Mouse (Mus musculus) lung, embryonic 14.5 days (tissue): ENCODE data around the gene Chn1. TPM values are rescaled to one million over a fixed set of nuclear protein-coding genes. Genes with fewer than 3 reads are reported as not detected.
"Not testable (repeated sequence)": the region's sequence is repeated elsewhere in the genome, so short reads cannot be mapped to it uniquely, and the experiment has no call there.

Experiments used
- ATAC-seq: fragments of 200-750 bp; cut with Nextera tagmentation; 2 replicates; pipeline ENCODE4 v1.8.0; 2017; ENCODE audit warnings: mild to moderate bottlenecking, moderate TSS enrichment, moderate library complexity; ENCODE audit not compliant: insufficient read depth
- DNase-seq: peaks from one replicate; pipeline ENCODE4 v3.0.0-alpha.2; 2015
- H3K27ac ChIP-seq: fragments of 300-500 bp; sonication (generic); 2 replicates; pipeline ENCODE4 v1.5.1; 2014; ENCODE audit warnings: low read depth, mild to moderate bottlenecking, moderate library complexity
- H3K27me3 ChIP-seq: fragments of 300-500 bp; sonication (generic); 2 replicates; pipeline ENCODE4 v1.6.1; 2014; ENCODE audit warnings: low read length, control low read depth; ENCODE audit not compliant: insufficient read depth
- H3K36me3 ChIP-seq: fragments of 300-500 bp; sonication (generic); 2 replicates; pipeline ENCODE4 v1.6.1; 2014; ENCODE audit warnings: control low read depth; ENCODE audit not compliant: insufficient read depth
- H3K4me1 ChIP-seq: fragments of 300-500 bp; sonication (generic); 2 replicates; pipeline ENCODE4 v1.6.1; 2014; ENCODE audit warnings: antibody characterized with exemption, control low read depth; ENCODE audit not compliant: insufficient read depth
- H3K4me2 ChIP-seq: fragments of 300-500 bp; sonication (generic); 2 replicates; pipeline ENCODE4 v1.6.1; 2014; ENCODE audit warnings: mild to moderate bottlenecking
- H3K4me3 ChIP-seq: fragments of 300-500 bp; sonication (generic); 2 replicates; pipeline ENCODE4 v1.5.1; 2014; ENCODE audit warnings: low read depth, low read length
- H3K9ac ChIP-seq: fragments of 300-500 bp; sonication (generic); 2 replicates; pipeline ENCODE4 v1.6.1; 2014
- H3K9me3 ChIP-seq: fragments of 300-500 bp; sonication (generic); 2 replicates; pipeline ENCODE4 v1.6.1; 2016; ENCODE audit warnings: low read depth, low read length, control low read depth
- CTCF ChIP-seq: IDR thresholded peaks from 2 replicates; pipeline ENCODE4 v1.5.1; 2016; ENCODE audit warnings: antibody characterized with exemption, low read depth
- WGBS: fragments of 180-500 bp; shearing (Covaris S2); extraction: QIAGEN DNeasy Blood & Tissue Kit; methylation state at CpG from one replicate; pipeline ENCODE4 v1.1.7; 2014; 5-methylcytosine and 5-hydroxymethylcytosine counted together
- polyA plus RNA-seq: library from polyadenylated mRNA; unstranded; fragments of >200 nt; fragmentation: Nextera tagmentation; extraction: Ambion mirVana; gene quantifications from 2 replicates; pipeline ENCODE4 v1.2.1, GENCODE M21; 2014

Chn1 gene
- polyA plus RNA-seq, result 56.4 and 57.6 TPM in 2 replicates

DNA sequence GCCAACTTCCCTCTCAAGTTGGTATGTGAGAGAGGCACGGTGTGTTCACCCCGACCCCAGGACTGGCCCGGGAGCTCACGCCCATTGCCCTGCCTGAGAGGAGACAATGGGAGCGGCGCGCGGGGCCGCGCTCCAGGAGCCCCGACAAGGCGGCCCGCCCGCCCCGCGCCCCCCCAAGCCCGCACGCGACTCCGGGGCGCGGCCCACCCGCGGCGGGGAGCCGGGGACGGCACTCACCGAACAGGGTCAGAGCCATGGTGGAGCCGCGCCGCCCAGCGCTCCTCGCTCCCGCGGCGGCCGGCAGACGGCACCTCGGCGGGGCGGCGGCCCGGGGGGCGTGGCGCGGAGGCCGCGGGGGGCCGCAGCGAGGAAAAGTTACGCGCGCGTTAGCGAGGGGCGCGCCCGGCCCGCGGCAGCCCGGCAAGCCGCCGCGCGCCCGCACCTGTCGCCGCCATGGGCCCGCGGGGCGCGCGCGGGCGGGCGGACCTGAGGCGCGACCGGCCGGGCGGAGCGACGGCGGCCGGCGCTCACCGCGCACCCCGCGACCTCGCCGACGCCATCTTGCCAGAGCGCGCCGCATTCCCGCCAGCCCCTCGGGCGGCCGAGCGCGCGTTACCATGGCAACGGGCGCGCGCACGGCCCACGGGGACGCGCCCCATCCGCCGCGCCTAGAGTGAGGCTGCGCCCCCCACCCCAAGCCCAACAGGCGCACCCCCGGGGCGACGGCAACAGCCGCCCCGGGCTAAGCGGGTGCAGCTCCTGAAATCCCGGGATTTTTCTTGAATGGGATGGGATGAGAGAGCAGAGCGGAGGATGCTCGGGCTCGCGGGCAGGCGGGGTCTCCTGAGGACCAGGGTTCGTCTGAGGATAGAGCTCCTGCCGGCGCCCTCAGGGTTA lies at the start of gene Chn1:
Gene Chn1, minus strand, starts transcription at position 561 of the 897 bp plus-strand sequence.
- whole genome bisulfite sequencing, result under 1% methylated on average over 128 of the region's 131 CpGs
- DNase-seq, result peak; percentile 89
- H3K9me3 ChIP-seq, result no peaks in the 10 kb centered on the region
- no peaks in the 10 kb centered on the region for H3K36me3 ChIP-seq
- peak; percentile 90 for ATAC-seq
- peak within 1 kb of the TSS; percentile 71 for H3K9ac ChIP-seq
- H3K27ac ChIP-seq, result peak within 1 kb of the TSS; percentile 24; the same call in 1 of the 2 replicates
- no peaks in the 10 kb centered on the region for H3K4me1 ChIP-seq
- H3K4me3 ChIP-seq, result peak within 1 kb of the TSS; percentile 76
- H3K4me2 ChIP-seq, result peak within 1 kb of the TSS; percentile 77
- no peak for TF ChIP-seq CTCF
- peaks cover 20% of the 10 kb centered on the region for H3K27me3 ChIP-seq

DNA sequence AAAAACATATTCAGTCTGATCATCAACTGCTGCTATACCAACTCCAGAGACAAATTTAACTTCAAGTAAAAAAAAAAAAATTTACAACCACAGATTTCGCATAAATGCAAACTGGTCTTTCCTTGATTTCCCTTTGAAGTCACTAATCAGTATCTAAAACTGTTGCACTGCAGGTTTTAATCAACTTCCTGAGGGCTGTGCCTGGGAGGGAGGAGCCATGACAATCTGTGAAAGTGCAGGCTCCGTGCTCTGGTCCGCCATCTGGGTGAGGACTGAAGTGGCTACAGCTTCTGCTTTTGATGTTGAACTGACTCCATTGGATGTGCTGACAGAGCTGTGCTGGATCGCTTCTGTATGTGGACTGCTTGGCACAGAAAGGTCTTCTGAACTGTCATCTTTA lies 43.6 kb upstream of the Chn1 start:
- no peak for TF ChIP-seq CTCF
- 67% methylated on average over 4 of the region's 4 CpGs for WGBS
- Histone ChIP-seq H3K27me3 (no peaks in the 10 kb centered on the region), H3K27ac (no peak overlapping the region), H3K4me1 (no peaks in the 10 kb centered on the region), H3K36me3 (peaks cover 43% of the 10 kb centered on the region), H3K9ac (no peak overlapping the region), H3K9me3 (no peaks in the 10 kb centered on the region), H3K4me3 (no peak overlapping the region), H3K4me2 (no peak overlapping the region)
- ATAC-seq (no peak), DNase-seq (no peak)

DNA sequence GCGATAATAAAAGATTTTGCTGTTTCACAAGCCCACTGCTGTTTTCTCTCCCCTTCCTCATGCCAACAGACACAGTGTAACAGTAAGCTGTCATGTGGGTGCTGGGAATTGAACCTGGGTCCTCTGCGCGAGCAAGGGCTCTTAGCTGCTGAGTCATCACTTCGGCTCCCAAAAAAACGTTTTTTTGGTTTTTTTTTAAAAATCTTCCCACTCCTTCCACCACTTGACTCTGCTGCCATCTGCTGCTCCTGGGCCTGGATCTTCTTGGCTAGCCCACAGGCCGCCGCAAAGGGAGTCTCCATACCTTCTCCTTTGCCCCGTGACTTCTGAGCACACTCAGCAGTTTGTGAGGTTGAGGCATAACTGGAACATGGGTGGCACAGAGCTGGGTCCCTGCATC lies 32.5 kb upstream of the Chn1 start:
- WGBS, result 83% methylated on average over 8 of the region's 8 CpGs
- no peak overlapping the region for H3K27ac ChIP-seq
- no peak overlapping the region for H3K4me2 ChIP-seq
- no peaks in the 10 kb centered on the region for H3K36me3 ChIP-seq
- DNase-seq (no peak), ATAC-seq (no peak)
- no peak overlapping the region for H3K4me3 ChIP-seq
- no peak for TF ChIP-seq CTCF
- H3K4me1 ChIP-seq, result no peaks in the 10 kb centered on the region
- no peak overlapping the region for H3K9ac ChIP-seq
- no peaks in the 10 kb centered on the region for H3K27me3 ChIP-seq
- no peaks in the 10 kb centered on the region for H3K9me3 ChIP-seq

DNA sequence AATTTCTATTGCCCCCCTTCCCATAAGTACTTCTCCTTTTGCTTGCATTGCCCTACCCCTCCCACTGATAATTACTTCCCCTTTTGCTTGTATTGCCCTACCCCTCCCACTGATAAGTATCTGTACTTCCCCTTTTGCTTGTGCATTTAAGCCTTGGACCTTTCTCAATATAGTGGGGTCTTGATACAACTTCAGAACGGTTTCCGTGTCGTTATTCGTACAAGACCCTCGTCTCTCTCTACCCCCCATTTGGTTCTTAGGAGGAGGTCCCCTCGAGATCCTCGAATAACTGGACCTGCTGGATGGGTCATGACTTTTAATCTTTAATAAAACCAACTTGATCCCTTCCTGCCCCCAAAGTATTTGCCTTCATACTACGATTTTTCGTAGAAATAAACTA lies 25.0 kb upstream of the Chn1 start:
- H3K4me3 ChIP-seq, H3K4me2 ChIP-seq, H3K27ac ChIP-seq, ATAC-seq, H3K9ac ChIP-seq, H3K27me3 ChIP-seq, H3K36me3 ChIP-seq, H3K4me1 ChIP-seq, H3K9me3 ChIP-seq, DNase-seq: not testable (repeated sequence)
- WGBS, result 90% methylated on average over 9 of the region's 9 CpGs

DNA sequence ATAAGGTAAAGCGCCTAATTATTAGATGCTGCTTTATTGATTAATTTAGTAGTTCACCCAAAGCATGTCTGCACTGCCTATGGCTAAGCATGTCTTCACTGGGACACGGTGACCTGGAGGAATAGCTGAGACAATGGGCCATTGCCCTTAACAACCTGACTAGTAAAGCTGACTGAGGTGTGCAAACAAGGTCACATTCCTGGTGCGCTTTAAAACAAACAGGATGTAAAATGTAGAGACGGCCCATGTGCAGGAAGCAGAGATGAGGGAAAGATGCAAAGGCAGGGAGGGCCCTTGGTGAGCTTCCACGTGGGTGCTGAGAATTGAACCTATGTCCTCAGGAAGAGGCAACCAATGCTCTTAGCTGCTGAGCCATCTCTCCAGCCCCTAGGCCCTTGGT lies 23.6 kb upstream of the Chn1 start:
- H3K9me3 ChIP-seq, result no peaks in the 10 kb centered on the region
- ATAC-seq, result no peak
- TF ChIP-seq CTCF, result no peak

DNA sequence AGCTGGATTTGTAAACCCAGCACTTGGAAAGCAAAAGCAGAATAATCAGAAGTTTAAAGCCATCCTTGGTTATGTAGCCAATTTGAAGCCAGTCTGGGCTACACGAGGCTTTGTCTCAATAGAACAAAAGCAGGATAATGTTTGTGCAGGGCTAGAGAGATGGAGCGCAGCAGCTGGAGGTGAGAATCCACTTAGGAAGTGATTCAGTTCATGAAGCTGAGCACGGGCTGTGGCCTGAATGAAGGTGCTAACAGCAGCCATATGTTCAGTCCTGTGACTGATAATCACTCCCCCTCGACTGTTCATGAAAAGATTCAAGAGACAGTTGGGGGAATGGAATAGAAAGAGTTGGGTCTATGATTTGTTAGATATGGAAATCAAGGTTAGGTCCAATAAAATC lies 23.0 kb upstream of the Chn1 start:
- ATAC-seq, result no peak

More for the DNA sequence above, 23.6 kb upstream of the Chn1 start:
- Histone ChIP-seq H3K4me2 (no peak overlapping the region), H3K9ac (no peak overlapping the region), H3K27me3 (no peaks in the 10 kb centered on the region), H3K4me3 (no peak overlapping the region), H3K4me1 (no peaks in the 10 kb centered on the region), H3K27ac (no peak overlapping the region), H3K36me3 (no peaks in the 10 kb centered on the region)
- no peak for DNase-seq
- 52% methylated on average over 5 of the region's 5 CpGs for WGBS

DNA sequence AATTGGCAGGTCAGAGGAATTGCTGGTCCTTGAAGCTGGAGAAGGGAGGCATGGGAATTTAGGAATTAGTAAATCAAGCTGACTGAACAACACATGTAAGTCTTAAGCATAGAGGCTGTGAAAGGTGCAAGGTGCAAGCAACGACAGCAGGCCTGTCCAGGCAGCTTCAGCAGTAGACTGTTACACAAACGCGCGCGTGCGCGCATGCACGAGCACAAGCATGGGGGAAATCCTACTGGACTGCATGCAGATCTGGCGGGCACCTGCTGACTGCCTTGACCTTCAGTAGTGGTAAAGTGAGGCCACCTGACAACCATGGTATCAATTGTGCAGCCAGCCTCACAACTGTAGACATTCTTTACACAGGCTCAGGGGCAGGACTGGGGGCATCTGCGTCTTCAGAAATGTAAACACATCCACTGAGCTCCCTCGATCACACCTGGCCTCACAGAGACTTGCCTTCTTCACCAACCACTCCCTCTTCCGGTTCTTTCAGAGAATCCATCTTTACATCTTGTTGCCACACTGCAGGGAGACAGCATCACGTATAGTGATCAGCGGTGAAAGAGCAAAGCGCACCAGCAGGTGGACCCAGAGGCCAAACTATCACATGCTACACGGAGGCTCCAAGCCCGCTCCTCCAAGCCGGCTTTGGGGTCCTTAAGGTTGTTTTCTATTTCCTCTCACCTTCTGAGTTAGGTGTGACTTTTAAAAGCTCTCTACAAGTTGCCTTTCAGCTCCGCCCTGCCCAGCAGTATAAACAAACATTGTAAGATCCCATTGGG lies 16.9 kb upstream of the Chn1 start:
- peak; percentile 56 for TF ChIP-seq CTCF
- WGBS, result 44% methylated on average over 19 of the region's 19 CpGs
- Histone ChIP-seq H3K27ac (no peak overlapping the region), H3K27me3 (no peaks in the 10 kb centered on the region), H3K4me1 (no peaks in the 10 kb centered on the region), H3K4me2 (peak overlapping the region; percentile 25; the same call in 1 of the 2 replicates), H3K36me3 (no peaks in the 10 kb centered on the region), H3K9me3 (no peaks in the 10 kb centered on the region), H3K4me3 (no peak overlapping the region), H3K9ac (no peak overlapping the region)
- peak; percentile 51 for DNase-seq
- ATAC-seq, result no peak

More for the DNA sequence above, 23.0 kb upstream of the Chn1 start:
- Histone ChIP-seq H3K9ac (no peak overlapping the region), H3K4me1 (no peaks in the 10 kb centered on the region), H3K4me2 (no peak overlapping the region), H3K9me3 (no peaks in the 10 kb centered on the region), H3K4me3 (no peak overlapping the region), H3K27ac (no peak overlapping the region), H3K27me3 (no peaks in the 10 kb centered on the region), H3K36me3 (no peaks in the 10 kb centered on the region)
- no peak for DNase-seq
- no peak for TF ChIP-seq CTCF
- 51% methylated on average over 4 of the region's 4 CpGs for WGBS
